Mouse (Mus musculus) spleen, adult 18-20 months (tissue): ENCODE measurements at regions not wholly inside any gene's neighbourhood (a gene's known extent, or its start where the extent isn't known, plus 50 kb on each side); places are given as distances from the start of the nearest gene placed in this dataset.

Source experiments
- DNase-seq, 2 experiments: peaks; one replicate each; pipeline ENCODE4 v3.0.0; 2022; ENCODE audit warnings: mixed read lengths in 2 of 2

DNA sequence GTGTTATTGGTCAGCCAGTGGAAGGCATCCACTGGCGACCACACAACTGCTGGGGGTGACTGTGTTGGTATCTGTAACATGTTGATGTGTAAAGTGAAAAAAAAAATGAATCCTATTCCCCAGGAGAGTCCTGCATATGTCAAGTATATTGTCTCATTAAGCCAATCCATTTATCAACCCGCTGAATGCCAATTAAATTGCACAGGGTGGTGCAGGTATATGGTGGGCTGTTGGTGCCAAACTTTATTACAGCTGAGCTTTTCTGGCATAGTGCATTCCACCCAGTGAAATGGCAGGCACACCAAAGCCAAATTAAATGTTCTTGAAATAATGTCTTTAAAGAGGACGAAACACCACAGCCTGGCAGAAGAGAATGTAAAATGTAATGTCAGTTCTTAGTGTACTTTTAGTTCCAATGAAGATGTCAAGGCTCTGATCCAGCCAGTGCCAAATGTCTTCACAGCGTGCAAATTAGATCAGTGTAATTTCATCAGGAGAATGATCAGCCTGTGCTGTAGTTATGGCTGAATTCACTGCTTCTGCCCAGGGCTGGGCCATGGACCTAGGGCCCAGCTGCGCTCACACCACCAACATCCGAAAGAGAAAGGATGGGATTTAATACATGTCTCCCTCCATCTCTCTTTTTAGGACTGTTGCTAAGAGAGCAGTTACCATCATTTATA lies 66.6 kb upstream of the Itga4 start:
- DNase-seq = no peak

DNA sequence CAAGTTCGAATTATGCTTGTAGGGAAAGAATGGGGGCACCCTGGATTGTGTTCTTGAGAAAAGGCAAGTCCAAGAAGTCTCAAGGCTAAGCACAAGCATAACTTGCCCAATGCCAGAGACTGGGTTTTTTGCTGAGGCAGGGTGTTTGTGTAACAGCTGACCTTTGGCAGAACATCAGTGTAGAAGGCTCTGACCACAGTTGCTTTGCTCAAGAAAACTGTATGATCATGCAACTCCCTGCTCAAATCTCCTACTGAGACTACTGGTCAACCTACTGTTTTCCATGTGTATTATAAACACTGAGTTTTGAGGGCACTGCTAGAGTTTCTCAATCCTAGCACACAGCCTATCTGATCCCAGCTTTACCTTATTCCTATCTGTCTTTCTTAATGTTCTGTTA lies 61.4 kb upstream of the Itga4 start:
- no peak for DNase-seq

DNA sequence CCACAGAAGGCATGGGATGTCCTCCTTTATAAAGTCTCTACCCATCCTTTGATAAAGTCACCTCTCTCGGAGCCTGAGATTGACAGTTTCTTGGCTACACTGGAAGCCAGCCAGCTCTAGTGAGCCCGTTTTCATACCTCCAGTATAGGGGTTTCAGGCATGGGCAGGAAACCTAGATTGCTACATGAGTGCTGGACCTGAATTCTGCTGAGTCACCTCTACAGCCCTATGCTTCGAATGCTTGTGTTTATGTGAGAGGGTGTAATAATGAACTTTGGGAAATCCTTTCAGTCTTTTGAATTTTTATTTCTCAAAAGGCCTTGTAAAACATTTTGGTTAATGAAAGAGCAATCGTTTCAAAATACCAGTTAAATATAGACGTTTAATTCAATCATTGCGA lies 53.5 kb upstream of the Itga4 start:
- DNase-seq = no peak
